Mouse (Mus musculus) heart, adult 18-20 months (tissue): ENCODE results near the gene Ethe1. TPM values are rescaled to one million over a fixed set of nuclear protein-coding genes. Genes with fewer than 3 reads are reported as not detected.

Experiments
- DNase-seq, 2 experiments: peaks; one replicate each; pipeline ENCODE4 v3.0.0; 2021 to 2022; ENCODE audit warnings: mixed read lengths in 1 of 2
- long read RNA-seq, 2 experiments: library from polyadenylated mRNA; stranded (forward); transcript quantifications; one replicate each; pipeline ENCODE4 v2.0.0; 2021
- total RNA-seq, 2 experiments: library from RNA; stranded (reverse); gene quantifications; 2 replicates each; pipeline ENCODE4 v1.2.3; 2021

The Ethe1 gene
- 10 to 100 TPM; 61.2 to 71.1 TPM for total RNA-seq
- long read RNA-seq, experiment 1, partial matches to known transcripts: 125 of 131 reads
- long read RNA-seq, experiment 1, other reads (novel, unspliced or antisense): 6 of 131 reads
- long read RNA-seq, experiment 2, partial matches to known transcripts: 78 of 80 reads
- long read RNA-seq, experiment 2, other reads (novel, unspliced or antisense): 2 of 80 reads

DNA sequence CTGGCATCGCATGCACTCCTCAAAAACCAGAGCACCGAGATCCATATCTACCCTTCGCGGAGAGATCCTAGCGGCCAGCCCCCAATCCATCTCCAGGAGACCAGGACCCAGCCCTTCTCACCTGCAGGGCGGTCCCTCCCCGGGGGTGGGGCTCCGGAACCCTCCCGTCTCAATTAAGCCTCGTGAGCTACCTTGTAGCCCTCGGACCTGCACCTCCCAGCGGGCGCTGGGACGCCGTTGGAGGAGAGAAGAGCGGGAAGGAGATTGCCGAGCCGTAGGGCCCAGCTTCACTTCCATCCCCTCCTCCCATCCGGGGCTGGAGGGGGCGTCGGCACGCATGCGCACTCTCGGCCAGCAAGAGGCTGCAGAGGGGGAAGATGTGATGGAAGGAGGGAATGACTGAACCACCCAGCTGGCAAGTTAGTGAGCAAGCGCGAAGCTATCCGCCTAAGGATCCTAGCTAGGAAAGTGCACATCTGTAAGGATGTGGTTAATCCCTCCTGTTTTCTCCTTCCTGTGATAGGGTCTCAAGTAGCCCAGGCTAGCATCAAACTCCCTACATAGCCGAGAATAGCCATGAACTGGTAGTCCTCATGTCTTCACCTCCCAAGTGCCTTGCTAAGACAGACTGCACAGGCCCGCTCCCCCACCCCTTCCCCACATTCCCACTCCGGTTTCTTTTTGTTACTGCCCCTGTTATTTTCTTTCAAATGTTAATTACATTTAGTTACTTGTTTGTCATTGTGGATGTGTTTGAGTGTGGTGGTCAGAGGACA is at the start of gene Ethe1, which contains the start of gene Zfp575:
Ethe1 (plus strand) TSS at position 214 of the 776 bp plus-strand sequence.
Zfp575 (minus strand) TSS at position 312 of the 776 bp plus-strand sequence.
- peak in 1 of 2 experiments; percentile 48 for DNase-seq

DNA sequence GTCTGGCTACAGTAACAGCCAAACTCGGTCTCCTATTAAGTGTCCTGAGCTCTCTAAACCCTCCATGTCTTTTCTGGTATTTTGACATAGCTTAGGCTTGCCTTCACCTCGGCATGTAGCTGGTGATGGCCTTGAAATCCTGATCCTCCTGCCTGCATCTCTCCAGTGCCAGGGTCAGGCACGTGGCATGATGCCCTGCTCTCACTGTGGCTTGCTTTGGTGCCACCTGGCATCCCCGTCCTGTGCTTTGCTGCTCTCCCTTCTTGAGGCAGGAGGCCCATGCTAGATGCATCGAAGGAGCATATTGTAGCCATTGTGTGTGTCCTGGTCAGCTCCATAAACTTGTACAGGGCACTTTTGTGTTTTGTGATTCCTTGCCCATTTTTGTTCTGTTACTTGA is 49.8 kb upstream of the Ethe1 start:
- no peak for DNase-seq

DNA sequence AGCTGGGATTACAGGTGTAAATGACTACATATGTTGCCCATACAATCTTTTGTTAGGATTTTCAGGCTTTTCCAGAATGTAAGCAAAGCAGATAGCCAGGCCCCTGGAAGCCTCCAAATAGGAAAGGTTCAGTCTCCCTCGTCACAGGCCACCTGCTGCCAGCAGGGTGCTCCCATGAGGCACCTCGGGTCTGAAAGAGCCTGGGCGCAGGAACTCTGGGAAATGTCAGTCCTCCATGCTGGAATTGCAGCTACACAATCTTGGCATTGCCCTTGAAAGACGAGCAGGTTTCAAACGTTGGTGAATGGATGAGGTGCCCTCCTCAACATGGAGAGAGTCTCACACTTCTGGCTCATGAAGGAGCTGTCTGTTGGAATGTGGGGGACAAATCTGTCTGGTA is 49.2 kb upstream of the Ethe1 start:
- DNase-seq: peak in 1 of 2 experiments; percentile 22

DNA sequence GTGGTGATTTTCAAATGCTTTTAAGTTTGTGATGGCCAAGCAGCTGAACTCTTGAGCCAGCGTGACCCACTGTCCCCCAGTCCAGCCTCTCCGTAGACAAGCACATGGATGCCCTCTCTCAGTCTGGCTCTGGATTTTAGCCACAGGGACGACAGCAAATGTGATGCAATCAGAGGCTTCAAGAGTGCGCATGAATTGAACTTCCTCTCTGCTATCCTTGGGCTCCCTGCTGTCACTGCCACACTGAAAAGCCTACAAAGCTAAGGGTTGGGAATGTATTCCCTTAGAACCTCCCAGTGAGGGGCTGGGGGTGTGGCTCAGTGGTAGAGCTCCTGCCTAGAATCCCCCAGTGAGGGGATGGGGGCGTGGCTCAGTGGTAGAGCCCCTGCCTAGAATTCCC is 48.6 kb upstream of the Ethe1 start:
- no peak for DNase-seq

DNA sequence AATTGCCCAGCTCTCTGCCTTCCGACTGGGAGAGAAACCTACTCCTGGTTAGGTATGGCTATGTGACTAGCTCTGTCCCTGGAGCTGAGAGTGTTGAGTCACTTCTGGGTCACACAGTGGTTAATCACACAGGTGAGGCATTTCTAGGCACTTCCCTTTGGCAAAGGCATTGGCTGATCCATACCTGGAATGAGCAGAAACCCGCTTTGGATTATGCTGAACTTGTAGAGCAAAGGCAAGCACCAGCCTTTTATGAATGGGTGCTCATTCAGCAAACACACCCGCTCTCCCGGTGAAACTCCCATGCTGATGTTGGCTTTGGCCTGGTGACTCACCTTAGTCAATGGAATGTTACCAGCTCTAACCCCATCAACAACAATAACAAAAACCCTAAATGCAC is 47.7 kb upstream of the Ethe1 start:
- no peak for DNase-seq

DNA sequence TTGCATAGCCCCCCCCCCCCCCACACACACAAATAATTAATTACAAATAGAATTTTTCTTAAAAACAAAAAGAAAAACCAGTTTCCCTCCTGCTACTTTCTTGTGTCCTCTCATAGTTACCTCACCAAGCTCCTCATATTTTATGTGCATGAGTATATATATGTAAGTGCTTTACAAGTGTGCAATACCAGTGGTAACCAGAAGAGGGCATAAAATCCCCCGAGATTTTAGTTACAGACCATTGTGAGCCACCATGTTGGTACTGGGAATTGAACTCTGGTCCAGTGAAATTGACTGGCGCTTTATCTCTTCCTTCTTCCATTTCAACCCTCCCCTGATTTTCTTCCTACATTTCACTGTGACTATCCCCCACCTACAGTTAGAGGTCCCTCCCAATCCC is 42.8 kb upstream of the Ethe1 start:
- DNase-seq: no peak

DNA sequence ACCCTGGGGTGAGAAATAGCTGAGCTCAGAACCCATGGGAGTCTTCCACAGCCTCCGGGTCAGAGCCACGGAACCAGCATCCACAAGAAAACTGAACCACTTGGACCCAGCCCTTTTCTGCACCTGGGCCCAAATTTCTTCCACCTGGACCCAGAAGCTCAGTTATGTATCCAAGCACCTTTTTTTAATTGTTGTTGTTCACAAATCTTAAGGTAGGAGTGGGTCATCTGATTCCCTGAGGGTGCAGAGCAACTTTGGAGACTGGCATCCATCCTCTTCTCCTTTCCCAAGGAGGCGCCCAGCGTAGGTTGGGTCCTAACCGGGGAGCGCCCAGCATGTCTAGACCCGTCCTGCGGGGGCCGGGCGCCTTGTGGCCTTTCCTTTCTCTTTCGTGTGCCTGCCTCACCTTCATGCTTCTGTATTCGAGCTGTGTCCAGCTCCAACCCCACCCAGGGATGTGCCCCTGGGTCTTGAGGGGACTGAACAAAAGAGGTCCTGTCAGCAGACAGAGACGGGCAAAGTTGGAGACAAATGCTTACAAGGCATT is 41.2 kb upstream of the Ethe1 start, which contains the start of the genes Pinlyp and Xrcc1:
Pinlyp (minus strand) TSS at position 51 of the 547 bp plus-strand sequence.
Xrcc1 (plus strand) TSS at position 222 of the 547 bp plus-strand sequence.
- peak in 1 of 2 experiments; percentile 19 for DNase-seq

DNA sequence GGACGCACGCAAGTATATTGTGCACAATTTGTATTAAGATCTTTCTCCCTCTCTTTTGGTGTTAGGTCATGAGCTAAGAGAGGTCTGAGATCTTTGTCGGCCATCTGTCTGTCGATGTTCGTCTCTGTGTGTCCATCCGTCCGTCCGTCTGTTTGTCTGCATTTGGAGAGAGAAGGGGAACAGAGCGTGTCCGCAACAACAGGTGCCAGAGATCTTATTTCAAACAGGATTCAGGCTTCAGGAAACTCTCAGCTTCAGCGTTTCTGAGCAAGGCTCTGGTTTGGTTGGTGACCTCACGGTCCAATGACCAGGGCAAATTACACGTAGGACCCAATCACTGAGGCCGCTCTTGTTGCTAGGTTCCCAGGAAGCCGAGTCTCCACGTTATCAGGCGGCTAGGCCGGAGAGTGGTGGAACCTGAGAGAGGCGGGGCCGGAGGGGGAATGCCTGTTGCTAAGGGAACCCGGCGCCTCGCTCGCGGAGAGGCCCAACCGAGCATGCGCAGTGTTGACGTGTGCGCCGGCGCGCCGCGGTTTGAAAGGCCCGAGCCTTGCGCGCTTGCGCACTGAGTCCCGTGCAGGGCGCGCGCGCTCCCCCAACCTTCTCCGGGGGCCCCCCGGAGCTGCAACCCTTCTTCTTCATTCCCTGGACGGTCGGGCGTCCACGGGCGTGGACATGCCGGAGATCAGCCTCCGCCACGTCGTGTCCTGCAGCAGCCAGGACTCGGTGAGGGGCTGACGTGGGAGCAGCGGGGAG is 40.5 kb upstream of the Ethe1 start:
- DNase-seq: peak; percentile 99 to 100

DNA sequence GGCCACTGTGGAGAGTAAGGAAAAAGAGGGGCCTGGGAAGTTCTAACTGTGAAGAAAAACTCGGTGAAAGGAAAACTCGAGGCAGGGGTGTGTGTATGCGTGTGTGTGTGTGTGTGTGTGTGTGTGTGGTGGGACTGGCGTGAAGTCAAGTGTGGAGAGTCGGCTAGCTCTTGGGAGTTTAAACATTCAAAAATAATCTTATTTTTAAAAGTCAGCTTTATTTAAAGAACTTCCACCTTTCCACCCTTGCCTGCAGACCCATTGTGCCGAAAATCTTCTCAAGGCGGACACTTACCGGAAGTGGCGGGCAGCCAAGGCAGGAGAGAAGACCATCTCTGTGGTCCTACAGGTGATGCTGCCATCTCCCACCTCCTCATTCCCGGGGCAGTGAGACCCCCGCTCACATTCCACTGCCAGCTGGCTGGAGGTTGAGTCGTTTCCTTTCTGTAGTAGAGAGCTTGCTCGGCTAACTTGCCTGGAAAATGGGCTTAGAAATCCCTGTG is 39.8 kb upstream of the Ethe1 start:
- no peak for DNase-seq

DNA sequence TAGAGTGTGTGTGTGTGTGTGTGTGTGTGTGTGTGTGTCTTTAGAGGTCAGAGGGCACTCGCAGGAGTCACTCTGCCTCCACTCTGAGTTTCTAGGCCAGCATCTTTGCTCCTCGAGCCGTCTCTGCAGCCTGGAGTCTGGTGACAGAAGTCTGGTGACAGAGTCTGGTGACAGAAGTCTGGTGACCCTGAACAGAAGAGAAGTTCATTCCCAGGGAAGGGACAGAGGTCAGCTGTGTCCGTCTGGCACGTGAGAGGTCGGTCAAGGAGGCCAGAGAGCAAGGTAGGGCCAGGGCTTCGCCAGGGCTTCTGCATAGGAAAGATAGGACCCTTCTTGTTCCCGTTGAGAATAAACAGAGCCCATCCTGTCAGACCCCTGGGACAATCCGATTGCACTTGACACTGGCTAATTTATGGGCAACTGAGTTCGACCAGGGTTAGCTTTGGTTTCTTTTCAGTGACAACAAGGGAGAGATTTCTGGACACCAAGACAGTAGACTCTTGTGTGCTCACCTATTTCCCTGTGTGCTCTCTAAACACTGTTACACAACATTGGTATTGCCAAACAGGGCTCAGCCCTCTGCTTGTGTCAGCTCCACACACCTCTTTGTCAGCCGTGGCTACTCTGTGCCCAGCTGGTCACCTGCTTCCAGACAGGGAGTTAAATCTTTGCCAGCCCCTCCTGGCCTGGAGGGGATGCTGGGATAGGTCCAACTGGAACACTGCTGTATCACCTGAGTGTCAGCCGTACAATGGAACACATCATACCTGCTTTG is 35.2 kb upstream of the Ethe1 start:
- no peak for DNase-seq

DNA sequence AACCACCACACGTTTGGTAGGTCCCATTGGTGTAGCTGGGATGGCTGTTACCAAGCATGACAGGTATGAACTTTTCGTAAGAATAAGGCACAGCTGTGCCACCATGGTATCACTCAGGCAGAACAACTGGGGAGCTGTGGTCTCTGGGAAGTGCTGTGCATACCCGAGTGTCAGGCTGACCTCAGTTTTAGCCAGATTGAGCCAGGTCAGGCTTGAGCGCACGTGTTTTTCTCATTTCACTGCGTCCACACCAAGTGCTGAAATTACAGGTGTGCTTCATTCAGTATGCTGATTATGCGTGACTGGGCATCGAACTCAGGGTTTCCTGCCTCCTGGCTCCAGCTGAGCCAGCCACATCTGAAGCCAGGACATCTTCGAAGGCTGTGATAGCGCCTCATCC is 31.6 kb upstream of the Ethe1 start:
- no peak for DNase-seq

DNA sequence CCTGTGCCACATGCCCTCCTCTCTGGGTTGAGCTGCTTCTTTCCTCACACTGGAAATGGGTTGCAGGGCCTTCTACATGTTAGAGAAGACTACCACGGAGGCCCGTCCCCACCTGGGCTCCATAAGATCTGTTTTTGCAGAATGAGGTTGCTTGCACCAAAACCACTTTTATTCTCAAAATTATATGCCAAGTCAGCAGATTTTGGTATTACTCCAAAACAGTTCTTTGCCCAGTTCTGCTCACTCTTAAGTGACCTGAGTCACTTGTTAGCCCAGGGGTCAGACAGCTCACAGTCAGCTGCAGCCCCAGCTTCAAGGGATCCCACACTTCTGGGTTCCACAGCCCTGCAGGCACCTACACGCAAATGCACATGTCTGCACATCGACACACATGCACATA is 25.9 kb upstream of the Ethe1 start:
- no peak for DNase-seq

DNA sequence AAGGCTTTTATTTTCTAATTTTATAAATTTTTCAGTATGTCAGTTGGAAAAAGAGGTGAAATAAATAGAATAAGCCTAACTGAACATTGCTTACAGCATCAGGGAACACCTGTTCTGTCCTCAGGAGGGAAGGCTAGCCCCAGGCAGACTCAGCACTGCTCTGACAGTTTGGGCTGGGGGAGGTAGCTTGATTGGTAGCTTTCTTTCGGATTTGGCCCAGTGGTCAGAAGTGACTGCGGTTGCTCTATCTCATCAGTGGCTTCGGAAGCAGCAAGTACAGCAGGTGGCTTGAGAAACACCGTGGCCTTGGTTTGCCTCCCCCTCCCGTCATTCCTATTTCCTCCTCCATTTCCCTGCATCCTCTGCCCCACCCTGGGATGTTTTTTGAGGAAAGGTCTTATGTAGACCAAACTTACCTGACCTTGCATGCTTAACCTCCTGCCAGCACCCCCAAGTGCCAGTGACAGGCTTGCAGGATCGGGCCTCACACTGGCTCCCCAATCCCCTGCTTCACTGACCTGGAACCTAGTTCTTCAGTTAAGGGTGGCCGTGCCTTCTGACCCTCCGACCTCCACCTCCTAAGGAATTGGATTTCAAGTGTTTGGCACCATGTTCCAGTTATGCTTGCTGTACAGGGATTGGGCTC is 24.0 kb upstream of the Ethe1 start:
- no peak for DNase-seq

DNA sequence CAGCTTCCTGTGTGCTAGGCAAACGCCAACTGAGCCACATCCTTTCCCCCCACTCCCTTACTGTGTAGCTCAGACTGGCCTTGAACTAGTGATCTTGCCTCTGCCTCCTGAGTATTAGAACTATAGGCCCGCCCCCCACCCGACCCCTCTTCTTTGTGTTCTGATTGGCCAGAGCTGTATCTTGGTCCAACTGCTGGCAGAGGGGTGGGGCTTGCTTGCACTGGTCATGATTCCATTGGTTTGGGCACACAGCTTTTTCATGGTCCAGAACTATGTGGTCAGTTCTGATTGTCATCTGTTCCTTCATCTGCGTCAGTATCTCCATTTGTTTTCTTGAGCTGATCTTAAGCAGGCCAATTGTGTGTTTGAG is 23.5 kb upstream of the Ethe1 start:
- no peak for DNase-seq

DNA sequence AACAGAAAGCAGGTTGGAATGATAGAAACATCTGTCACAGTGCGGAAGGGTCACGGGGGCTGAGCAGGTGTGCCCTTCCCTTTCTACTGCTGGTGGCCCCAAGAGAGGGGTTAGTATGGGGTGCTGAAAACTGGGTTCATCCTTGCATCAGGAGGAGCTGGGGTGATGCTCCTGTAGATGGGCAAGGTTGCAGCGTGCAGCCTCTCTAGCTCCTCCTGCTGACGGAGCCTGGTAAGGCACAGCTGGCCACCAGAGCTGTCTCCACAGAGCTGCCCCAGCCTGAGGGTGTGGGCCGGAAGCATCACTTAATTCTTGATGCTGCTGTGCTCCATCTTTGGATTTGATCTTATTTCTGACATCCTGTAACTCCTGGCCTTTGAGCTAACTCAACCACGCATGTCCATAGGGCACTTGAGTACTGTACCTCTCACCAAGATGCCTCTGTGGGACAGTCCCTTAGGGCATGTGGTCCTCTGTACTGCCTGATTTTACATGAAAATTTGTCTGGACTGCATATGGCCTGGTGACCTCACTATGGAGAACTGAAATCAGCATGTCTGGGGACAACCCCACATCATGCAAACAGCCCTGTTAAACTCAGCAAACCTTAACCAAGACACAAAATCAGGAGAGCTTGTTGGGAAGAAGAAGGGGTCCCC is 22.6 kb upstream of the Ethe1 start:
- peak; percentile 58 to 74 for DNase-seq

DNA sequence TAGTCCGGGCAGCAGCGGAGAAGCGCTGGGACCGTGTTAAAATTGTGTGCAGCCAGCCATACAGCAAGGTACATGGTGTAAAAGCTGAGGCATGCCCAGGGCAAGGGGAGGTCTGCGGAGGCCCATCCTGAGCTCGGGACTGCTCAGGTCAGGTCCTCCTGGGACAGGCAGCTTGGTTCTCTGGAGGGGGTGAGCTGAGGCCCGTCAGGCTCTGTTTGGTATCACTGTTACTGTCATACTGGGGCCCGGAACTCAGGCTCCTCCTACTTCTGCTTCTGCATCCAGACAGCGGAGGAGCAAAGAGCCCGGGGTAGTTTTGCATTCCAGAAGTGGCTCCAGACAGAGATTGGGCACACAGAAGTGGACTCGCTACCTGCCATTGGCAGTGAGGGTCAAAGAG is 21.7 kb upstream of the Ethe1 start:
- no peak for DNase-seq

DNA sequence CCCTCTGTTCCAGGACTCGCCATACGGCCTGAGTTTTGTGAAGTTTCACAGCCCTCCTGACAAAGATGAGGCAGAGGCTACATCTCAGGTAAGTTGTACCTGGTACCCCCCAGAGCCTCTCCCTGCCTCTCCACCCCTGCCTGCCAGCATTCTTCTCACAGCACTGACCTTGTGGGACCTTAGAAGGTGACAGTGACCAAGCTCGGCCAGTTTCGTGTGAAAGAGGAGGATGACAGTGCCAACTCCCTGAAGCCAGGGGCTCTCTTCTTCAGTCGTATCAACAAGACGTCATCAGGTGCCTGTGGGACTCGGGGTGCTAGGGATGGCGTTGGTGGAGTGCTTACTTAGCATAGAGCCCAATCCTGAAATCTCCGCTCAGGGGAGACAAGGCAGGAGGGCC is 21.1 kb upstream of the Ethe1 start:
- DNase-seq: no peak

DNA sequence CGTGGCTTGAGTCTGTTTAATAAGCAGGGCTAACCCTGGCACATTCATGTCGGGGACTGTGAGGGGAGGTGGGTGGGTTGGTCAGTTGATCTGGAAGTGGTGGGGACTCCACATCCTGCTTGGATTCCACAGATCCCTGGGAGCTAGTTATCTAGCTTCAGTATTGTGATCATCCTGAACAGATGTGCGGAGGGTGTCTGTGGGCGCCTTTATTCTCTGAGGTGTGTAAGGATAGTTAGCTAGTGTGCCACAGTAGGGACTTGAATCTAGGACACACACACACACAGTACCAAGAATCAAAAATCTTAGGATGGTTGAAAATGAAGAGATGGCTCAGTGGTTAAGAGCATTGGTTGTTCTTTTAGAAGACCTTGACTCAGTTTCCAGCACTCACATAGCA is 18.8 kb upstream of the Ethe1 start:
- DNase-seq: no peak

DNA sequence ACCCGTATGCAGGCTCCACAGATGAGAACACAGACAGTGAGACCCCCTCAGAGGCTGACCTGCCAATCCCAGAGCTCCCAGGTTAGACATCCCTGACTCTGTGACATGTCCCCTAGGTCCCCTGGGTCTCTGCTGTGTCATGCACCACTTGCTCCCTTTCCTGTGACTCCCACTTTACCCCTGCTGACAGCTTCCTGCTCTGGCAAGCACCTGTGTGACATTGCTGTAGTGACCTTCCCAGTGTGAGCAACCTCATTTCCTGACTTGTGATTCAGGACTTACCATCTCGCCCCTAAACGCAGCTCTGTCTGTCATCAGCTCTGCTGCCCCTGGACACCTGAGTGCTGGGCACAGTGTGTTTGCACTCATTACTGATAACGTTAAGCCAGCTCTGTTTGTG is 16.3 kb upstream of the Ethe1 start:
- DNase-seq: no peak

DNA sequence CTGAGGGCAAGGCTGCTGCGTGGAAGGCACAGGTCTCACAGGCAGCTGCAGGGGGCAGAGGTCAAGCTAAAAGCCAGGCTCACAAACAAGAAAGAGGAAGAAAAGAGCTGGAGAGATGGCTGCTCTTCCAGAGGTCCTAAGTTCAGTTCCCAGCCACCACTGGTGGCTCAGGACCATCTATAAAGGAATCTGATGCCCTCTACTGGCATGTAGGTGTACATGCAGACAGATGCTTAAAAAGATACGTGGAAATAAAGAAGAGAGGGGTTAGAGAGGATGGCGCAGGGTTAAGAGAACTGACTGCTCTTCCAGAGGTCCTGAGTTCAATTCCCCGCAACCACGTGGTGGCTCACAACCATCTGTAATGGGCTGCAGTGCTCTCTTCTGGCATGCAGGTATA is 14.9 kb upstream of the Ethe1 start:
- no peak for DNase-seq
